Mouse (Mus musculus) thymus, adult 2 months (tissue): ENCODE data around the gene Abca17. TPM values are rescaled to one million over a fixed set of nuclear protein-coding genes. Genes with fewer than 3 reads are reported as not detected.

ENCODE experiments used
- DNase-seq: peaks from one replicate; pipeline ENCODE4 v3.0.0; 2021
- H3K27ac ChIP-seq: fragments of 200-500 bp; 2 replicates; pipeline ENCODE4 v1.5.1; 2012; ENCODE audit warnings: low read length, control low read depth; ENCODE audit not compliant: control insufficient read depth, insufficient read depth
- H3K27me3 ChIP-seq: fragments of 200-500 bp; 2 replicates; pipeline ENCODE4 v1.6.1; 2012; ENCODE audit warnings: mild to moderate bottlenecking, low read length, moderate library complexity, mixed read lengths; ENCODE audit not compliant: control insufficient read depth, insufficient read depth
- H3K36me3 ChIP-seq: fragments of 200-500 bp; 2 replicates; pipeline ENCODE4 v1.6.1; 2012; ENCODE audit warnings: mild to moderate bottlenecking, low read length, moderate library complexity; ENCODE audit not compliant: control insufficient read depth, insufficient read depth
- H3K4me1 ChIP-seq: fragments of 200-500 bp; replicated peaks from 2 replicates; pipeline ENCODE4 v1.6.1; 2012; ENCODE audit warnings: low read length; ENCODE audit not compliant: control insufficient read depth, insufficient read depth
- H3K4me3 ChIP-seq: fragments of 200-500 bp; 2 replicates; pipeline ENCODE4 v1.5.1; 2012; ENCODE audit warnings: mild to moderate bottlenecking, low read length, control low read depth, moderate library complexity; ENCODE audit not compliant: control insufficient read depth, insufficient read depth
- CTCF ChIP-seq: fragments of 200-500 bp; IDR thresholded peaks from 2 replicates; pipeline ENCODE4 v1.5.1; 2012; ENCODE audit warnings: mild to moderate bottlenecking, control low read depth, low read length, moderate library complexity, borderline replicate concordance; ENCODE audit not compliant: control insufficient read depth, poor library complexity, insufficient read depth; ENCODE audit errors: extremely low read depth
- POLR2A ChIP-seq: fragments of 200-500 bp; IDR thresholded peaks from 2 replicates; pipeline ENCODE4 v1.6.1; 2012; ENCODE audit warnings: mild to moderate bottlenecking, low read length, control low read depth, moderate library complexity; ENCODE audit not compliant: control insufficient read depth, poor library complexity, insufficient read depth; ENCODE audit errors: extremely low read depth
- WGBS: fragments of 180-500 bp; shearing (Covaris S2); methylation state at CpG from one replicate; pipeline ENCODE4 v1.1.7; 2018; 5-methylcytosine and 5-hydroxymethylcytosine counted together
- polyA plus RNA-seq: library from polyadenylated mRNA; depleted of rRNA; stranded (reverse); fragments of >200 nt; gene quantifications from 2 replicates; pipeline ENCODE4 v1.2.3, GENCODE M21; 2012

Gene Abca17
- polyA plus RNA-seq, 1 experiment = 0.13 TPM

GRCm38 (mm10) chr17:24283266-24283818 is 67.5 kb downstream of the Abca17 start:
- no peaks in the 10 kb centered on the region for H3K27me3 ChIP-seq
- no peaks in the 10 kb centered on the region for H3K36me3 ChIP-seq
- TF ChIP-seq CTCF (no peak), POLR2A (no peak)
- H3K4me1 ChIP-seq = no peaks in the 10 kb centered on the region
- no peak for DNase-seq
- no peak overlapping the region for H3K27ac ChIP-seq
- WGBS = 80% methylated on average over 9 of the region's 9 CpGs
- no peak overlapping the region for H3K4me3 ChIP-seq

- TF ChIP-seq CTCF = no peak
- no peak for TF ChIP-seq POLR2A
- WGBS = 89% methylated on average over 4 of the region's 4 CpGs
- no peaks in the 10 kb centered on the region for H3K4me1 ChIP-seq
- H3K27me3 ChIP-seq = no peaks in the 10 kb centered on the region
- no peak for DNase-seq
- no peaks in the 10 kb centered on the region for H3K36me3 ChIP-seq
- no peak overlapping the region for H3K4me3 ChIP-seq
- no peak overlapping the region for H3K27ac ChIP-seq
Observed at GRCm38 (mm10) chr17:24282637-24283036, 68.2 kb downstream of the Abca17 start.

GRCm38 (mm10) chr17:24279907-24280306 is 71.0 kb downstream of the Abca17 start:
- TF ChIP-seq CTCF (no peak), POLR2A (no peak)
- DNase-seq = no peak

GRCm38 (mm10) chr17:24267133-24267532 is 83.7 kb downstream of the Abca17 start:
- Histone ChIP-seq H3K27me3 (no peaks in the 10 kb centered on the region), H3K4me1 (no peaks in the 10 kb centered on the region; the same call in 1 of the 2 replicates), H3K27ac (no peak overlapping the region), H3K36me3 (no peaks in the 10 kb centered on the region), H3K4me3 (no peak overlapping the region)
- 64% methylated on average over 1 of the region's 1 CpGs for WGBS
- TF ChIP-seq POLR2A = no peak
- TF ChIP-seq CTCF = no peak
- DNase-seq = no peak

More at GRCm38 (mm10) chr17:24279907-24280306, 71.0 kb downstream of the Abca17 start:
- Histone ChIP-seq H3K27ac (no peak overlapping the region), H3K27me3 (no peaks in the 10 kb centered on the region), H3K36me3 (no peaks in the 10 kb centered on the region), H3K4me1 (no peaks in the 10 kb centered on the region), H3K4me3 (no peak overlapping the region)
- 95% methylated on average over 4 of the region's 4 CpGs for WGBS

DNA sequence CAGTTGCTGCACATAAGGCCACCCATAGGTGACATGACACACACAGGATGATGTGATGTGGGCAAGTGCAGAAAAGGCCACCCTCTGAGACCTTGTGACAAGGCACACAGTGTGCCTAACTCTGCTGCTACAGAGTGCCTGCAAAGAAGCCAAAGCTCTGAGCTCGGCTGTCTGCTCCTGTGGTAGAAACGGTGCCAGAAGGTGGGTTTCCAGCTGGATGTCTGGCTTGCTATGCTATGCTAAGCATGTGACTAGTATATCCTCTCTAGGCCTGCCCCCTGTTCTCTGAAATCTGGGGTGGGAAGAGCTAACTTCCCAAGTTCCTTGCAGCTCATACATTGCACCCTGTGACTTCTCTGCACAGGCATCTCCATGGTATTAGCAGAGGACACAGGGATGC is 86.1 kb downstream of the Abca17 start:
- no peak for TF ChIP-seq POLR2A
- TF ChIP-seq CTCF = no peak
- H3K36me3 ChIP-seq = no peaks in the 10 kb centered on the region
- H3K4me3 ChIP-seq = no peak overlapping the region
- 92% methylated on average over 2 of the region's 2 CpGs for WGBS
- H3K4me1 ChIP-seq = no peaks in the 10 kb centered on the region; the same call in 1 of the 2 replicates
- no peak for DNase-seq
- H3K27me3 ChIP-seq = no peaks in the 10 kb centered on the region
- H3K27ac ChIP-seq = no peak overlapping the region

- Histone ChIP-seq H3K27me3 (no peaks in the 10 kb centered on the region), H3K4me1 (no peaks in the 10 kb centered on the region), H3K4me3 (no peak overlapping the region), H3K36me3 (no peaks in the 10 kb centered on the region), H3K27ac (no peak overlapping the region)
- TF ChIP-seq POLR2A (no peak), CTCF (no peak)
- 19% methylated on average over 4 of the region's 4 CpGs for WGBS
- DNase-seq = no peak
Observed at GRCm38 (mm10) chr17:24260516-24260915, 90.4 kb downstream of the Abca17 start.

DNA sequence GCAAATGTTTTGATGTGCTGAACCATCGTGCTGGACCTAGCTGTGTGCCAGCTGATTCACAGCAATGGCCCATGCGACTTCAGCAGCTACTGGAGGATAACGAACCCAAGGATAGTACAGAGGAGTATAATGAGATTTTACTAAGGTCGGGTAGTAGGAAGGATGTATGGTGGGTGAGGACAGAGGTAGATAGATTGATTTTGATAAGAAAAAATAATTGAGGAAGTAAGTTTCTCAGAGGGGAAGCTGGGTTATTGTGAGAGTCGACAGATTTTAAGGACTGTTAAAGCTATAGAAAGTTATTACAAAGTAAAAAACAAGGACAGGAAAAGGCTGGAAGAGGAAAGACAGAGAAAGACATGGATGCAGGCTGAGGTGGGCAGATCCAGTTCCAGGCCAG is 91.2 kb downstream of the Abca17 start:
- 19% methylated on average over 5 of the region's 5 CpGs for WGBS
- no peak overlapping the region for H3K4me3 ChIP-seq
- H3K27me3 ChIP-seq = no peaks in the 10 kb centered on the region
- TF ChIP-seq CTCF (no peak), POLR2A (no peak)
- no peaks in the 10 kb centered on the region for H3K4me1 ChIP-seq
- no peaks in the 10 kb centered on the region for H3K36me3 ChIP-seq
- no peak overlapping the region for H3K27ac ChIP-seq
- DNase-seq = no peak
